Mouse (Mus musculus) olfactory bulb, adult 2 months (tissue): ENCODE results near the gene Myo6. TPM values are rescaled to one million over a fixed set of nuclear protein-coding genes. Genes with fewer than 3 reads are reported as not detected.

ENCODE experiments used
- H3K27ac ChIP-seq: fragments of 200-500 bp; 2 replicates; pipeline ENCODE4 v1.5.1; 2012; ENCODE audit warnings: low read depth, low read length; ENCODE audit not compliant: insufficient read depth
- H3K4me1 ChIP-seq: fragments of 200-500 bp; 2 replicates; pipeline ENCODE4 v1.6.1; 2012; ENCODE audit warnings: low read length; ENCODE audit not compliant: control insufficient read depth, insufficient read depth
- H3K4me3 ChIP-seq: fragments of 200-500 bp; 2 replicates; pipeline ENCODE4 v1.5.1; 2012; ENCODE audit warnings: mild to moderate bottlenecking, low read depth, low read length, moderate library complexity; ENCODE audit not compliant: insufficient read depth
- CTCF ChIP-seq: fragments of 200-500 bp; IDR thresholded peaks from 2 replicates; pipeline ENCODE4 v1.5.1; 2012; ENCODE audit warnings: low read depth, mild to moderate bottlenecking, low read length, moderate library complexity; ENCODE audit not compliant: insufficient read depth
- POLR2A ChIP-seq: fragments of 200-500 bp; IDR thresholded peaks from 2 replicates; pipeline ENCODE4 v1.6.1; 2012; ENCODE audit warnings: mild to moderate bottlenecking, low read depth, low read length, moderate library complexity; ENCODE audit not compliant: insufficient read depth
- WGBS: fragments of 180-500 bp; shearing (Covaris S2); methylation state at CpG from one replicate; pipeline ENCODE4 v1.1.7; 2018; 5-methylcytosine and 5-hydroxymethylcytosine counted together
- polyA plus RNA-seq: library from polyadenylated mRNA; stranded (reverse); fragments of >200 nt; gene quantifications from 2 replicates; pipeline ENCODE4 v1.2.4, GENCODE M21; 2012; ENCODE audit warnings: low replicate concordance; ENCODE audit not compliant: missing spikeins, insufficient read depth, insufficient read length

Myo6 gene
- polyA plus RNA-seq, 1 experiment = not detected

DNA sequence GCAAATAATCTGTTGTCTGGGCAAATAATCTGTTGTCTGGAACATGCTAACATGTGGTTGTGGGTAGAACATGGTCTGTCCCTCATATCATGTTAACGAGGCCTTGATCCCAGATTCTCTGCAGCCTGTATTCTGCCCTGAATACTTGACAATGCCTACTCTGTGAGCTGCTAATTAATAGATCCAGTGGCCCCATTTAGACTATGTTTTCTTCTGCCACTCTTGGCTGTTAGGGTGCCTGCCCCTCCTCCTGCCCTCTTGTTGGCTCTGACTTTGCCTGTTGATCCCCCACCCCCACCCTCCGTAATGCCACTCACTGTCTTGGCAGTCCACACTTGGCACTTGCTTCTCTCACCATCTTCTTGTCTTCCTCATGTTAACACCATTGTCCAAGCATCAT lies 13.8 kb downstream of the Myo6 start:
- 52% methylated on average over 2 of the region's 2 CpGs for WGBS
- TF ChIP-seq CTCF (no peak), POLR2A (no peak)
- Histone ChIP-seq H3K27ac (no peak overlapping the region), H3K4me1 (peaks cover 8% of the 10 kb centered on the region), H3K4me3 (no peak overlapping the region)

DNA sequence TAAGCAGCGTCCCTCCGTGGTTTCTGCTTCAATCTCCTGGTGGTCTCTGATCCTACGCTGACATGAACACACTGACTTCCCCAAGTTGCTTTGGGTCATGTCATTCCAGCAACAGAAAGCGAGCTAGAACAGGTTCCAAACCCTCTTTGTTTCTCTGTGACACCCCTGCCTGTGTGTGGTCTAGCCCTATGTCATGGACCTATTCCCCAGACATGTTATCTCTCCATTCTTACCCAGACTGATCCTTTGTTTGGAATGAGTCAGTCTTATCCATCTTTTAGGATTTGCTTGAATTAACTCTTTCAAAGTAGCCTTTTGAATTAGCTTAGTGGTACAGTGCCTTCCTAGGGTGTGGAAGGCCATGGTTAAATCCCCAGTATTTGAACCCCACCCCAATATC lies 14.9 kb downstream of the Myo6 start:
- no peak overlapping the region for H3K4me3 ChIP-seq
- peaks cover 6% of the 10 kb centered on the region; the same call in 1 of the 2 replicates for H3K4me1 ChIP-seq
- WGBS = 92% methylated on average over 4 of the region's 4 CpGs
- TF ChIP-seq POLR2A = no peak
- H3K27ac ChIP-seq = no peak overlapping the region

DNA sequence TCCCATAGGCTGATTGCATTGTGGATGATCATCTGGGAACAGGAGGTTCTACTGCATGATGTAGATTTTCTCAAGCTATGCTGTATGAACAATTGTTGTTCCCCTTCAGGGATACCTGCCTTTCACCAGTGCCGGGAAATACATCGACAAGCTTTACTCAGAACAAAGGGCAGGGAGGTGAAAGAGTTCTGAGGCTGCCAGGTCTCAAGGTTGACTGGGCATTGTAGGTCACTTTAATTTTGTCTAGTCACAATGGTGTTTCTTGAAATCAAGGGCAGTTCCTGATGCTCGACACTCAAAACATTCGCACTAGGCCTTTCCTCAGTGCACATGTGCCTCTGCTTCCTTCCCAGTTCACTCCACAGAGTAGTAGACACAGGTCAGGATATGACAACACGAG lies 15.9 kb downstream of the Myo6 start:
- TF ChIP-seq CTCF (no peak), POLR2A (no peak)
- 77% methylated on average over 5 of the region's 5 CpGs for WGBS

DNA sequence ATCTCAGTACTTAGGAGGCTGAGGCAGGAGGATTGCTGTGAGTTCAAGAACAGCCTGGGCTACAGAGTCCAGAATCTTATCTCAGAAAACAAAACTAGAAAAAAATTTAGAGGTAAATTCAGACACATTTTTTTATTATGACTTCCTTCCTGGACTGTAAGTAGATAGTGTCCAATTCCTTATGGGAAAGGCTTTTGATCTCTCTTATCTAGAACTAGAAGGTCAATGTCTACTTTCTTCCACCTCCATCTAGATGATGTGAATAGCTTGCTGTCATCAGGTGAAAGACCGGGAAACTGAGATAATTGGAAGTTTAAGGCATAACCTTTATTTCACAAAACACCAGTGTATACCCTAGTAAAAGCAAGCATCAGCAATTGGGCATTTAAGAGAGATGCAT lies 16.9 kb downstream of the Myo6 start:
- Histone ChIP-seq H3K4me1 (peaks cover 5% of the 10 kb centered on the region; the same call in 1 of the 2 replicates), H3K27ac (no peak overlapping the region), H3K4me3 (no peak overlapping the region)
- TF ChIP-seq POLR2A (no peak), CTCF (no peak)
- WGBS = 94% methylated on average over 1 of the region's 1 CpGs

More for the DNA sequence above, 15.9 kb downstream of the Myo6 start:
- Histone ChIP-seq H3K4me3 (no peak overlapping the region), H3K4me1 (peaks cover 5% of the 10 kb centered on the region; the same call in 1 of the 2 replicates), H3K27ac (no peak overlapping the region)

DNA sequence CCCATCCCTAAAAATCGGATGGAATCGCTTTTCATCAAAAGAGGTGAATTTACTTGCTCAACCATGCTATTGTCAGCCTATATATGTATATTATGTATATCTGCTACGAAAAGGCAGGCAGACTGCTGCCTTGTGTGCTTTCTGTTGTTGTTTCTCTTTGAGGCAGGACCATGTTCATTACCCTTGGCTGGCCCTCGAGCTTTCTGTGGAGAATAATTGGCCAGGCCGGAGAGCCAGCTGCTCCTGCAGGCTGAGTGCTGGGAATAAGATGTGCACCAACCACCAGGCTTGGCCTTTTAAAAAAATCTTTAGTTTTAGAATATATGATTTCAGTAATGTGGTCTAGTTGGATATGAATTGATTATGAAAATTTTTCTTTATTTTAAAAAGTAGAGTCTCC lies 19.3 kb downstream of the Myo6 start:
- H3K27ac ChIP-seq = no peak overlapping the region
- 61% methylated on average over 5 of the region's 5 CpGs for WGBS
- TF ChIP-seq POLR2A (no peak), CTCF (no peak)

DNA sequence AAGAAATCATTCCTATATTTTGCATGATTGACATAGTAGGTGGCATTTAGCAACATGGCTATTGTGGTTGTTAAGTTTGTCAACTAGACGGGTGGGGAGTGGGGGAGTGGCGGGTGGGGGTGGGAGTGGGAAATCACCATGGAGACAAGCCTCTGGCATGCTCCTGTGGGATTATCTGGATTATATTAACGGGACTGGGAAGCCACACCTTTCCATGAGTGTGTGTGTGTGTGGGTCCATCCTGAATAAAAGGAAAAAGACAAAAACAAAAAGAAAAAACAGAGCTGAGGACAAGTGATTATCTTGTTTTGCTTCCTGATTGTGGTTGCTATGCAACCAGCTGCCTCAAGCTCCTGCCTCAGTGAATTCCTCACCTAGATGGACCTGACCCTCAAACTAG lies 20.9 kb downstream of the Myo6 start:
- no peaks in the 10 kb centered on the region for H3K4me1 ChIP-seq
- no peak overlapping the region for H3K27ac ChIP-seq
- TF ChIP-seq POLR2A = no peak
- TF ChIP-seq CTCF = no peak
- no peak overlapping the region for H3K4me3 ChIP-seq
- 50% methylated on average over 3 of the region's 3 CpGs for WGBS

More for the DNA sequence above, 19.3 kb downstream of the Myo6 start:
- no peaks in the 10 kb centered on the region for H3K4me1 ChIP-seq
- no peak overlapping the region for H3K4me3 ChIP-seq

DNA sequence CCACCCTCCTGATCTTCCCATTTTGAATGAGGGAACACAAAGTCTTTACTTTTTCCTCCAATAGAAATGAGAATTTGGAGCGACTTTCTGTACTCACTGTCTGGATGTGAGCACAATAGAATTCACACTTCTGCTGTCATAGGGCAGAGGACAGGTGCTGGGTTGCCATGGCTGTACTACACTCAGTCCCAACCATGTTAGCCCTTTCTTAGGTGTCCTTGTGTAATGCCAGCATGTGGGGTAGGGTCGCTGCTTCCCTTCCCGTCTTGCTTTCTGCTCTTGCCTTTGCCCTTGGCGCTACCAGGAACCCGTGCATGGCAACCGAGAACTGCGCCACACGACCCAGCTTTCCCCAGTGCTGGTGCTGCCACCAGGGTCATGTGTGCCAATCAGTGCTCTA lies 21.9 kb downstream of the Myo6 start:
- Histone ChIP-seq H3K4me1 (peaks cover 2% of the 10 kb centered on the region; the same call in 1 of the 2 replicates), H3K27ac (no peak overlapping the region), H3K4me3 (no peak overlapping the region)
- 90% methylated on average over 8 of the region's 8 CpGs for WGBS
- no peak for TF ChIP-seq POLR2A

DNA sequence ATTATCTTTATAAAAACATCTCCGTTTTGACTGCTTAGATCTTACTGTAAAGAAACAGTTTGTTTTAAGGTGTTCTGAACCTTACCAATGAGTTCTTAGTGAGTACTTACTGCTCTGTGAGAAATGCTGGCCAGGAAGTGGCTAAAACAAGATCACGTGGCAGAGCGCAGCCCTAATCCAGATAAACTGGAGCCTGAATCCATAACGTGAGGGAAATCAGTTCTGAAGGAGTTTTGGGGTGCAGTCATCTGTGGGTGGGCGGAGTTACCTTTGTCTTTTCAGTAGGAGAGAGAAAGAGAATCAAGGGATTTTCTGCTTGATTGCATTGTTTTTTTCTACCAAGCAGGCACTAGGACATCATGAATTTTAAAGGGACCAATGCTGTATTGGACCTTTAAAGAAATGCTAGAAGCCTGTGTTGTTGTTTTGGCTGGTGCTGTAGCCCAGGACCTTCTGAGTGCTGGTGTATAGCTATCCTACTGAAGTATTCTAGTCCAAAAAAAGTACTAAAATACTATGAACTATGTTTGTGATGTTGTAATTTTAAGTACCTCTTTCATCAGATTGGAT lies 23.6 kb downstream of the Myo6 start:
- H3K27ac ChIP-seq = no peak overlapping the region
- WGBS = 39% methylated on average over 5 of the region's 5 CpGs
- no peak overlapping the region for H3K4me3 ChIP-seq
- H3K4me1 ChIP-seq = peaks cover 5% of the 10 kb centered on the region; the same call in 1 of the 2 replicates
- TF ChIP-seq CTCF (no peak), POLR2A (no peak)

DNA sequence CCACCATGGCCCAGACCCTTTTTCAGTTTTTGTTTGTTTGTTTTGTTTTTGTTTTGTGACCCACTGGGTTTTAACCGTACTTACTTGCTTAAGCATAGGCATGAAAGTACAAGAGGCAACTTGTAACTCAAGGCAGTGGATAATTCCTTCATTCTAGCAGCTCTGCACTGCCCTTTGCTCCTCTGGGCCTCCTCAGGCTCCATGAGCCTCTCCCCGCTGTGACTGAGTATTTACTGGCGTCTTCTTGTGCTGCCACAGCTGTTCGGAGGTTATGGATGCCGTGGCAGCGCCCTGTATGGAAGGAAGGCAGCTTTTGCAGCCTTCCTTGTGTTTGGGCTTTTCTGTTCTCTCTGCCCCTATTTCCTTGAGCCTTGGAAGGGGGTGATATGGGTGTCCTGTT lies 26.4 kb downstream of the Myo6 start:
- Histone ChIP-seq H3K4me1 (peaks cover 7% of the 10 kb centered on the region; the same call in 1 of the 2 replicates), H3K4me3 (no peak overlapping the region), H3K27ac (no peak overlapping the region)
- no peak for TF ChIP-seq POLR2A
- TF ChIP-seq CTCF = no peak
- WGBS = 81% methylated on average over 6 of the region's 6 CpGs

DNA sequence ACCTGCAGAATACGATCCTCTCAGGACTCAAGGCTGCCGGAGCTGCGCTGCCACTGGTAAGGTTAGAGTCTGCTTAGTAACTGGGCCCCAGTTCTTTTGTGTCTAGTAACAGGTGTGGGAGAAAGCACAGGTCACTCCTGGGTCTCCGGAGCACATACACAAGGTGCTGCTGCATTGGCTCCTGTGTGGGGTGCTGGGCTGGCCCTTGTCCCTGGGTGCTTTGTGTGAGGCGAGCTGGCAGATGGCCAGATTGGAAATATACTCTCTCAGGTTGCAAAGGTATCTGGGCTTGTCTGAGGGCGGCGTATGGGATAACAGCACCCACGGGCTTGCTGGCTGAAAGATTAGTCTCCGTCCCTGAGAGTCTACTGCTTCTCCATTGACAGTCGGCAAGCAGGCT lies 27.5 kb downstream of the Myo6 start:
- WGBS = 87% methylated on average over 10 of the region's 10 CpGs
- TF ChIP-seq POLR2A (no peak), CTCF (no peak)
- H3K27ac ChIP-seq = no peak overlapping the region
- H3K4me1 ChIP-seq = peaks cover 7% of the 10 kb centered on the region; the same call in 1 of the 2 replicates
- no peak overlapping the region for H3K4me3 ChIP-seq
